Mouse (Mus musculus): ENCODE results near the gene Trio. TPM values are rescaled to one million over a fixed set of nuclear protein-coding genes. Genes with fewer than 3 reads are reported as not detected.

The Trio gene
- polyA plus RNA-seq, 1 experiment: 24.7 TPM

GRCm38 (mm10) chr15:27901200-27901599 is 124.4 kb downstream of the Trio start:
- H3K4me1 ChIP-seq (ENCODE audit: control insufficient read depth, insufficient read depth, low read length): no peaks in the 10 kb centered on the region
- H3K27ac ChIP-seq (ENCODE audit: control insufficient read depth, insufficient read depth, low read depth, low read length, poor library complexity): no peak overlapping the region
- H3K4me3 ChIP-seq (replicated peaks; ENCODE audit: control insufficient read depth, low read depth, low read length): no peak overlapping the region
- TF ChIP-seq POLR2A (IDR thresholded peaks at IDR 0.05; ENCODE audit: borderline replicate concordance, control insufficient read depth, low read depth, low read length) (no peak), CTCF (IDR thresholded peaks at IDR 0.05; ENCODE audit: control insufficient read depth, insufficient read depth, low read length) (no peak)
- 88% methylated on average over 15 of the region's 15 CpGs for WGBS

GRCm38 (mm10) chr15:27898795-27899406 is 126.7 kb downstream of the Trio start:
- Histone ChIP-seq H3K27ac (ENCODE audit: control insufficient read depth, insufficient read depth, low read depth, low read length, poor library complexity) (no peak overlapping the region), H3K4me3 (replicated peaks; ENCODE audit: control insufficient read depth, low read depth, low read length) (no peak overlapping the region), H3K4me1 (ENCODE audit: control insufficient read depth, insufficient read depth, low read length) (no peaks in the 10 kb centered on the region)
- TF ChIP-seq POLR2A (IDR thresholded peaks at IDR 0.05; ENCODE audit: borderline replicate concordance, control insufficient read depth, low read depth, low read length) (no peak), CTCF (IDR thresholded peaks at IDR 0.05; ENCODE audit: control insufficient read depth, insufficient read depth, low read length) (no peak)
- WGBS: 57% methylated on average over 6 of the region's 6 CpGs

- 83% methylated on average over 12 of the region's 12 CpGs for WGBS
- no peak overlapping the region for H3K27ac ChIP-seq (ENCODE audit: control insufficient read depth, insufficient read depth, low read depth, low read length, poor library complexity)
- no peak overlapping the region for H3K4me3 ChIP-seq (replicated peaks; ENCODE audit: control insufficient read depth, low read depth, low read length)
- no peaks in the 10 kb centered on the region for H3K4me1 ChIP-seq (ENCODE audit: control insufficient read depth, insufficient read depth, low read length)
- TF ChIP-seq POLR2A (IDR thresholded peaks at IDR 0.05; ENCODE audit: borderline replicate concordance, control insufficient read depth, low read depth, low read length) (no peak), CTCF (IDR thresholded peaks at IDR 0.05; ENCODE audit: control insufficient read depth, insufficient read depth, low read length) (no peak)
These were observed 131.5 kb downstream of the Trio start for GRCm38 (mm10) chr15:27894112-27894511.

- Histone ChIP-seq H3K4me1 (ENCODE audit: control insufficient read depth, insufficient read depth, low read length) (no peaks in the 10 kb centered on the region), H3K4me3 (replicated peaks; ENCODE audit: control insufficient read depth, low read depth, low read length) (no peak overlapping the region), H3K27ac (ENCODE audit: control insufficient read depth, insufficient read depth, low read depth, low read length, poor library complexity) (no peak overlapping the region)
- WGBS: 85% methylated on average over 5 of the region's 5 CpGs
- TF ChIP-seq CTCF (IDR thresholded peaks at IDR 0.05; ENCODE audit: control insufficient read depth, insufficient read depth, low read length) (no peak), POLR2A (IDR thresholded peaks at IDR 0.05; ENCODE audit: borderline replicate concordance, control insufficient read depth, low read depth, low read length) (no peak)
These were observed 133.6 kb downstream of the Trio start for GRCm38 (mm10) chr15:27892029-27892428.

GRCm38 (mm10) chr15:27890666-27891065 is 135.0 kb downstream of the Trio start:
- no peak for TF ChIP-seq POLR2A (IDR thresholded peaks at IDR 0.05; ENCODE audit: borderline replicate concordance, control insufficient read depth, low read depth, low read length)
- no peak for TF ChIP-seq CTCF (IDR thresholded peaks at IDR 0.05; ENCODE audit: control insufficient read depth, insufficient read depth, low read length)
- Histone ChIP-seq H3K4me1 (ENCODE audit: control insufficient read depth, insufficient read depth, low read length) (no peaks in the 10 kb centered on the region), H3K4me3 (replicated peaks; ENCODE audit: control insufficient read depth, low read depth, low read length) (no peak overlapping the region), H3K27ac (ENCODE audit: control insufficient read depth, insufficient read depth, low read depth, low read length, poor library complexity) (no peak overlapping the region)
- WGBS: 85% methylated on average over 5 of the region's 5 CpGs

GRCm38 (mm10) chr15:27888153-27888552 is 137.5 kb downstream of the Trio start:
- Histone ChIP-seq H3K4me1 (ENCODE audit: control insufficient read depth, insufficient read depth, low read length) (no peaks in the 10 kb centered on the region), H3K4me3 (replicated peaks; ENCODE audit: control insufficient read depth, low read depth, low read length) (no peak overlapping the region), H3K27ac (ENCODE audit: control insufficient read depth, insufficient read depth, low read depth, low read length, poor library complexity) (no peak overlapping the region)
- no peak for TF ChIP-seq POLR2A (IDR thresholded peaks at IDR 0.05; ENCODE audit: borderline replicate concordance, control insufficient read depth, low read depth, low read length)
- no peak for TF ChIP-seq CTCF (IDR thresholded peaks at IDR 0.05; ENCODE audit: control insufficient read depth, insufficient read depth, low read length)
- WGBS: 83% methylated on average over 13 of the region's 13 CpGs

GRCm38 (mm10) chr15:27886992-27887391 is 138.7 kb downstream of the Trio start:
- no peak overlapping the region for H3K27ac ChIP-seq (ENCODE audit: control insufficient read depth, insufficient read depth, low read depth, low read length, poor library complexity)
- no peak overlapping the region for H3K4me3 ChIP-seq (replicated peaks; ENCODE audit: control insufficient read depth, low read depth, low read length)
- H3K4me1 ChIP-seq (ENCODE audit: control insufficient read depth, insufficient read depth, low read length): no peaks in the 10 kb centered on the region; the same call in 1 of the 2 replicates
- TF ChIP-seq CTCF (IDR thresholded peaks at IDR 0.05; ENCODE audit: control insufficient read depth, insufficient read depth, low read length): no peak
- no peak for TF ChIP-seq POLR2A (IDR thresholded peaks at IDR 0.05; ENCODE audit: borderline replicate concordance, control insufficient read depth, low read depth, low read length)
- WGBS: 28% methylated on average over 6 of the region's 6 CpGs

- no peaks in the 10 kb centered on the region; the same call in 1 of the 2 replicates for H3K4me1 ChIP-seq (ENCODE audit: control insufficient read depth, insufficient read depth, low read length)
- WGBS: 70% methylated on average over 17 of the region's 17 CpGs
- no peak overlapping the region for H3K4me3 ChIP-seq (replicated peaks; ENCODE audit: control insufficient read depth, low read depth, low read length)
- TF ChIP-seq POLR2A (IDR thresholded peaks at IDR 0.05; ENCODE audit: borderline replicate concordance, control insufficient read depth, low read depth, low read length) (no peak), CTCF (IDR thresholded peaks at IDR 0.05; ENCODE audit: control insufficient read depth, insufficient read depth, low read length) (peak; percentile 91)
- H3K27ac ChIP-seq (ENCODE audit: control insufficient read depth, insufficient read depth, low read depth, low read length, poor library complexity): no peak overlapping the region
These were observed 141.0 kb downstream of the Trio start for GRCm38 (mm10) chr15:27884347-27885250.
